Mouse (Mus musculus): ENCODE data around the gene Usf1. TPM values are rescaled to one million over a fixed set of nuclear protein-coding genes. Genes with fewer than 3 reads are reported as not detected.

Usf1 gene
- polyA plus RNA-seq, 1 experiment: 99.2 TPM

DNA sequence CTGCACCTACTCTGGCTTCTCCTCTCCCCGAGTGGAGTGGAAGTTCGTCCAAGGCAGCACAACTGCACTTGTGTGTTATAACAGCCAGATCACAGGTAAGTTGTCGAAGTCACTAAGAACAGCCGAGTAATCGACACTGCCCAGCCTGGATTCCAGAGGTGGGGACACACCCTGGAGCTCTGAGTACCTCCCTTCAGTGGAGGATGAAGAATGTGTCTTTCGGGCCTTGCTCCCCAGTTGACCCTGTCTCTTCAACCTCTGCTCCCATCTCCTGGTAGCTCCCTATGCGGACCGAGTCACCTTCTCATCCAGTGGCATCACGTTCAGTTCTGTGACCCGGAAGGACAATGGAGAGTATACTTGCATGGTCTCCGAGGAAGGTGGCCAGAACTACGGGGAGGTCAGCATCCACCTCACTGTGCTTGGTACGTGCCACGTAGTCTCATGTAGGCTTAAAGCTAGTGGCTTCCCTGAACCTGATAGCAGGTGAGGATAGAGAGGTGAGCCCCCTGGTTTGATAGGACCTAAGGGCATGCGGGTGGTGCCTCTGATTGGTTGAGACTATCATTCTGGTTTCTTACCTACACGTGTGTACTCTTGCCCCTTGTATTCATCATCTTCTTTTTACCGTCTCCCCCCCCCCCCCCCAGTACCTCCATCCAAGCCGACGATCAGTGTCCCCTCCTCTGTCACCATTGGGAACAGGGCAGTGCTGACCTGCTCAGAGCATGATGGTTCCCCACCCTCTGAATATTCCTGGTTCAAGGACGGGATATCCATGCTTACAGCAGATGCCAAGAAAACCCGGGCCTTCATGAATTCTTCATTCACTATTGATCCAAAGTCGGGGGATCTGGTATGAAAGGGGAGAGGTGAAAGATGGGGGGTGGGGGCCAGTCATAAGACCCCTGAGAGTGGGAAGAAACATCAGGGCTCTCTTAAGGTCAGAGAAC is 49.7 kb downstream of the Usf1 start:
- no peak for TF ChIP-seq POLR2A (IDR thresholded peaks at IDR 0.05; ENCODE audit: extremely low read depth, insufficient read depth, low read length)
- TF ChIP-seq CTCF (IDR thresholded peaks at IDR 0.05; ENCODE audit: extremely low read depth, insufficient read depth, low read length): no peak
- Histone ChIP-seq H3K27ac (ENCODE audit: insufficient read depth, low read length) (no peak overlapping the region), H3K4me1 (ENCODE audit: control insufficient read depth, insufficient read depth, low read length) (no peaks in the 10 kb centered on the region), H3K4me3 (ENCODE audit: insufficient read depth, low read length) (no peak overlapping the region)

DNA sequence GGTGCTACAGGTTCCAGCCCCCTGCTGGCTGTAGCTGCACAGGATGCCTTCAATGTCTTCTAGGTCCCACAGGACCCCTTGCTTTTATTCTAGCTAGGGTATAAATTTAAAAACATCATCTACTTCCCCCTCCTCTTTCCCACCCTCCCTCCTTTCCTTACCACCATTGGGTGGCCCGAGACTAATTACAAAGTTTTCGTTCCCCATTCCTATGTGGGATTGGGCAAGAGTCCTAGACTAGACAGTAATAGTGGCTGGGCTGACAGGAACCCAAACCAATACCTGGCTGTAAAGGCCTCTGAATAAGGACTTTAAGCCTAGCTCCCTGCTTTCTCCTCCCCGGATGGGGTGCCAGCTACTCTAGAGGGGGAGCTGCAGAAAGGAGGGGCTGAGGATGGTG is 52.0 kb downstream of the Usf1 start:
- Histone ChIP-seq H3K27ac (ENCODE audit: insufficient read depth, low read length) (no peak overlapping the region), H3K4me3 (ENCODE audit: insufficient read depth, low read length) (no peak overlapping the region), H3K4me1 (ENCODE audit: control insufficient read depth, insufficient read depth, low read length) (no peaks in the 10 kb centered on the region)
- TF ChIP-seq CTCF (IDR thresholded peaks at IDR 0.05; ENCODE audit: extremely low read depth, insufficient read depth, low read length) (no peak), POLR2A (IDR thresholded peaks at IDR 0.05; ENCODE audit: extremely low read depth, insufficient read depth, low read length) (no peak)

DNA sequence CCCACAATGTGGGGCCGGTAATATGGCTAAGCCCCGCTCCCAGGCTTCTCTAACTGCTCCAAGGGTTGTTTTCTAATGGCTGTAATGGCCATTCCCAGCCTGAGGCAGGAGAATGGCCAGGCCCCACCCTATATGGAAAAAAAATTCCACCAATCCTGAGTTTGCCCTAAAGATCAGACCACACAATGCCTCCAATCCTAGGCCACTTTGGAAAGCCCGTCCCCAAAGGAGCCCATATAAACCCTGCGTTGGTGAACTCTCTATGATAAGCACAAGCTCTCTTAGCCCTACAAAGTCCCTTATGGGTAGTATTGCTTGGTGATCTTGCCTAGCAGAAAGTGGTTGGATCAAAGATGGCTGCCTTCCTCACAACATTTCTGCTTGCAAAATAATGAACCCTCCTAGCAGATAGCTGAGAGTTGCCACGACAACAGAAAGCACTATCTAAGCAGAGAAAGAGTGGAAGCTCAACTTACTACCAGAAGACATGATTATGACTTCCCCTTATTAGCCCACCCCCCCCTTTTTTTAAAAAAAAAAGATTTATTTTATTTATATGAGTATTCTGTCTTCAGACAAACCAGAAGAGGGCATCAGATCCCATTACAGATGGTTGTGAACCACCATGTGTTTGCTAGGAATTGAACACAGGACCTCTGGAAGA is 54.8 kb downstream of the Usf1 start:
- Histone ChIP-seq H3K27ac (ENCODE audit: insufficient read depth, low read length) (no peak overlapping the region), H3K4me1 (ENCODE audit: control insufficient read depth, insufficient read depth, low read length) (no peaks in the 10 kb centered on the region), H3K4me3 (ENCODE audit: insufficient read depth, low read length) (no peak overlapping the region)
- TF ChIP-seq POLR2A (IDR thresholded peaks at IDR 0.05; ENCODE audit: extremely low read depth, insufficient read depth, low read length) (no peak), CTCF (IDR thresholded peaks at IDR 0.05; ENCODE audit: extremely low read depth, insufficient read depth, low read length) (no peak)

DNA sequence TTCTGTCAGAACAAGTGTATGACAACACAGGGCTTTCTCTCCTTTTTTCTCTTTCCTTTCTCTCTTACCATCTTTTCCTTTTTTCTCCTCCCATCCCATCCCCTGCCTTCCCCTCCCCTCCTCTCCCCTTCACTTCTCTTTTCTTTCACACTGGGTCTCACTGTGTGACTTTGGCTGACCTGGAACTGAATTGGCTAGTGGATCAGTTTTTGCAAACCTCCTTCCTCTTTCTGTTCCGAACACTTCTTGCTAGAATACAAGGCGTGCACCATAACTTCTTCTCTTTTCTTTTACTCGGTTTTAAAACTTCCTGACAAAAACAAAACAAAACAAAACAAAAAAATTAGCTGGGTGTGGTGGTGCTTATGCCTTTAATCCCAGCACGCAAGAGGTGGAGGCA is 55.5 kb downstream of the Usf1 start:
- H3K4me3 ChIP-seq (ENCODE audit: insufficient read depth, low read length): no peak overlapping the region
- TF ChIP-seq POLR2A (IDR thresholded peaks at IDR 0.05; ENCODE audit: extremely low read depth, insufficient read depth, low read length) (no peak), CTCF (IDR thresholded peaks at IDR 0.05; ENCODE audit: extremely low read depth, insufficient read depth, low read length) (no peak)
- H3K4me1 ChIP-seq (ENCODE audit: control insufficient read depth, insufficient read depth, low read length): no peaks in the 10 kb centered on the region
- H3K27ac ChIP-seq (ENCODE audit: insufficient read depth, low read length): no peak overlapping the region

Other genes starting within 250 kb of the Usf1 start
- 109 and 168 TPM in 2 replicates for gene Pcp4l1, start 215.0 kb upstream of the Usf1 start, polyA plus RNA-seq (2012; rRNA removed)
- gene Nr1i3, start 197.3 kb upstream of the Usf1 start, polyA plus RNA-seq (2012; rRNA removed): 0.11 and 0.15 TPM in 2 replicates
- 82.2 and 94.6 TPM in 2 replicates for gene Tomm40l, start 188.8 kb upstream of the Usf1 start, polyA plus RNA-seq (2012; rRNA removed)
- gene Apoa2, start 186.3 kb upstream of the Usf1 start, polyA plus RNA-seq (2012; rRNA removed): 2.8 and 3.0 TPM in 2 replicates
- gene Fcer1g, start 176.9 kb upstream of the Usf1 start, polyA plus RNA-seq (2012; rRNA removed): 35.9 and 40.7 TPM in 2 replicates
- 14.4 and 20.1 TPM in 2 replicates for gene Adamts4, start 160.9 kb upstream of the Usf1 start, polyA plus RNA-seq (2012; rRNA removed)
- 202 and 215 TPM in 2 replicates for gene Ndufs2, start 159.9 kb upstream of the Usf1 start, polyA plus RNA-seq (2012; rRNA removed)
- gene B4galt3, start 141.0 kb upstream of the Usf1 start, polyA plus RNA-seq (2012; rRNA removed): 73.7 and 74.1 TPM in 2 replicates
- gene Ppox, start 130.1 kb upstream of the Usf1 start, polyA plus RNA-seq (2012; rRNA removed): 72.1 and 76.9 TPM in 2 replicates
- 70.2 TPM in 2 replicates for gene Usp21, start 123.3 kb upstream of the Usf1 start, polyA plus RNA-seq (2012; rRNA removed)
- gene Ufc1, start 116.3 kb upstream of the Usf1 start, polyA plus RNA-seq (2012; rRNA removed): 93.9 and 98.8 TPM in 2 replicates
- 45.0 and 50.2 TPM in 2 replicates for gene Dedd, start 82.2 kb upstream of the Usf1 start, polyA plus RNA-seq (2012; rRNA removed)
- 71.3 and 77.3 TPM in 2 replicates for gene Nit1, start 65.7 kb upstream of the Usf1 start, polyA plus RNA-seq (2012; rRNA removed)
- gene Pfdn2, start 65.6 kb upstream of the Usf1 start, polyA plus RNA-seq (2012; rRNA removed): 138 and 141 TPM in 2 replicates
- 8.8 and 10.4 TPM in 2 replicates for gene Klhdc9, start 50.5 kb upstream of the Usf1 start, polyA plus RNA-seq (2012; rRNA removed)
- 3.2 and 3.8 TPM in 2 replicates for gene Nectin4, start 41.2 kb upstream of the Usf1 start, polyA plus RNA-seq (2012; rRNA removed)
- 1.6 and 2.1 TPM in 2 replicates for gene Arhgap30, start 22.4 kb upstream of the Usf1 start, polyA plus RNA-seq (2012; rRNA removed)
- 2.1 TPM in 2 replicates for gene Tstd1, start 7.6 kb downstream of the Usf1 start, polyA plus RNA-seq (2012; rRNA removed)
- 8.0 and 9.0 TPM in 2 replicates for gene F11r, start 26.2 kb downstream of the Usf1 start, polyA plus RNA-seq (2012; rRNA removed)
- 5.4 and 7.9 TPM in 2 replicates for gene Alyref2, start 92.2 kb downstream of the Usf1 start, polyA plus RNA-seq (2012; rRNA removed)
- gene Itln1, start 124.0 kb downstream of the Usf1 start, polyA plus RNA-seq (2012; rRNA removed): not detected in 2 replicates
- gene Cd244a, start 147.9 kb downstream of the Usf1 start, polyA plus RNA-seq (2012; rRNA removed): 0.06 TPM in 1 of 2 replicates, not detected in the other
- gene Ly9, start 196.1 kb downstream of the Usf1 start, polyA plus RNA-seq (2012; rRNA removed): 0.26 and 0.27 TPM in 2 replicates
- gene Slamf7, start 241.7 kb downstream of the Usf1 start, polyA plus RNA-seq (2012; rRNA removed): 0.02 and 0.06 TPM in 2 replicates